Mouse (Mus musculus) leukemia stem cell, adult 10-12 weeks (primary cell): ENCODE data around the gene Ptk6. TPM values are rescaled to one million over a fixed set of nuclear protein-coding genes. Genes with fewer than 3 reads are reported as not detected.

Experiments
- polyA plus RNA-seq: library from polyadenylated mRNA; stranded (reverse); fragments of >175 nt; gene quantifications from 2 replicates; pipeline ENCODE4 v1.2.3, GENCODE M21; 2012; ENCODE audit warnings: low replicate concordance

Gene Ptk6
- not detected in 2 replicates for polyA plus RNA-seq

DNA sequence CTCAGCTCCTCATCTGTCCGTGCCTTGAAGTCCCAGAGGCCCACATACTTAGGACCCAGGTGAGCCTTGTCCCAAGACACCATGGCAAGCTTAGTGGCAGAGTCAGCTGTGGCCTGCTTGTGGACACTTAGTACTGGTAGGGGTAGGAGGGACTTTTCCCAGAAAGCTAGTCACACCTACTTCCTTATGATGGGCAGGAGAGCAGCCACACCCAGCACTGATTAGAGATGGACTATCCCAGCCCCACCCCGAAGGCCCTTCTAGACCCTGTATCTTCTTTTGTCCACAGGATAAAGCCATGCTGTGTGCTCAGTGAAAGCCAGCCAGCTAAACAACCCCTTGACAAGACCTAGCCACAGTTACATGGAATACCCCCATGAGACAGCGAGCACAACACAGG lies at the start of gene Ptk6:
Ptk6 (minus strand) TSS at position 368 of the 400 bp plus-strand sequence.

DNA sequence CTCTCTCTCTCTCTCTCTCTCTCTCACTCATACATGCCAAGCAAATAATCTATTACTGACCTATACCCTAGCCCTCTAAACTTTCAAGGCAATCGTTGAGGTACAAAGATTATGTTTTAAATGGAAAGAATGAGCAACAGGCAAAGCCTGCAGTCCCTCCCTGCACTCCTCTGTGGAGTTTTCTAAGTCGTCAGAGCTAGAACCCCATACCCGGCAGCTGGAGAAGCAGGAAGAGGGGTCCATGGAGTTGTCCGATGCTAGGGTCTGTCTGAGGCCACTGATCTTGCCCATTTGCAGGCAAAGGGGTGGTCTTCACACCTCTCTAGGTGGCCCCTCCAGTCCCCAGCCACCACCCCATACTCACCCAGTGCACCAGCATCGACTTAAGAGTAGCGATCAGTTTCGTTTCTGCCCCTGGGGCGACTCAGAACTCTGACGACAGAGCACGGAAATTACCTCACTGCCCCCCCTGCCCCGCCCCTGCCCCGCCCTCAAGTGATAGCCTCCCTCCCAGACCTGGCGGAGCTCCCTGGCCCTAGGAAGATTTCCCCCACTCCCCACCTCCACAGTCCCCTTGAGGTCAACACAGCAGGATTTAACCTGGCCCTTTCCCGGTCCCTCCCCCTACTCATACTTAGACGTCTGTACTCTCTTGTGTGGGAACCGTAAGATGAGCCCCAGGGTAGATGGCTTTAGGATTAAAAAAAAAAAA lies 39.2 kb upstream of the Ptk6 start, which contains the start of gene Helz2:
Helz2 (minus strand) TSS at position 426 of the 712 bp plus-strand sequence.

DNA sequence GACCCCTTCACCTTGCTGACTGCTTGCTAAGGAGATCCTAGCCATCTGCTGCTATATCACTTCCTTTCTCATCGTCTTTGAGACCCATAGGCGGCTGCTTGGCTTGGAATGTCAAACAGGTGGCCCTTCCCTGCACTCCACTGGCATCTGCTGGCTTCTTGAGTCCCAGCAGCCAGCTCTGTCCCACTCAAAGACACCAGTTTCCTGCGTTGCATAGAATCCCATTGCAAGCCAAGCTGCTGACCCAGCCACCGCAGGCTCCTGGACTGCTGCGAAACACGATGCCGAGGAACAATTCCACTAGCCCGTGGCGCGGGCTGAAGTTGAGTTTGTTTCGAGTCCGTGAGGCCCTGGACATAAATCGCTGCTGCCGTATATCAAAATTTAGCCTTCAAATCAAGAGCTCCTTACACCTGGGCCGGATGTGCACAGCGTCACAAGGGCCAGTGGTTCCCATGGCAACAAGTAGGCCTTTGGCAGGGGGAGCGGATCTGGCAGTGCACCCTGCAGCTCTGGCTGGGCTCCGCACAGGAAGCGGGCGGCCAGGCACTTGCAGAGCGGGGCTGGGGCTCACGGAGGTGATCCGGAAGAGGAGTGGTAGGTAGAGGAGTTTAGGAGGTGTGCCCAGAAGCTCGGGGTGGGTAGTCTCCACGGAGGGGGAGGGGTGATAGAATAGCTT lies 17.1 kb upstream of the Ptk6 start, which contains the start of gene Fndc11:
Fndc11 (plus strand) TSS at position 476 of the 679 bp plus-strand sequence.

DNA sequence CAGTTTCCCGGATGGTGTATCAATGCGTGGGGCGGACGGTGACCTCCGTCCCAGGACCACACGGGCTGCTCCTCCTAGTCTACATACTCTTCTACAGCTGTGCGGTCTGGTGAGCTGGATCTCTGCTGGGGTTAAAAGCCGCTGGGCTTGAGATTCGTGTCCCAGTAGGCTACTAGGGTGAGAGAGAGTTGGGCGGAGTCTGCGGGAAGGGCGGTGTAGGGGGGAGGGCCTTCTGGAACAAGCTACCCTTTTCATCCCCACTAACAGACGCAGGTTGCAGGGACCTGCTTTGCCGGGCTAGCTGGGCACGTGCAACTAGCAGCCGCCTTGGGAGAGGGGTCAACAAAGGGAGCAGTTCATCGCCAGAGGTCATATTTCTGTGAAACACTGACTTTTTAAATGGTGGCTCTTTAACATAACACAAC lies 10.4 kb upstream of the Ptk6 start, which contains the start of gene Srms:
Srms (minus strand) TSS at position 165 of the 425 bp plus-strand sequence.

DNA sequence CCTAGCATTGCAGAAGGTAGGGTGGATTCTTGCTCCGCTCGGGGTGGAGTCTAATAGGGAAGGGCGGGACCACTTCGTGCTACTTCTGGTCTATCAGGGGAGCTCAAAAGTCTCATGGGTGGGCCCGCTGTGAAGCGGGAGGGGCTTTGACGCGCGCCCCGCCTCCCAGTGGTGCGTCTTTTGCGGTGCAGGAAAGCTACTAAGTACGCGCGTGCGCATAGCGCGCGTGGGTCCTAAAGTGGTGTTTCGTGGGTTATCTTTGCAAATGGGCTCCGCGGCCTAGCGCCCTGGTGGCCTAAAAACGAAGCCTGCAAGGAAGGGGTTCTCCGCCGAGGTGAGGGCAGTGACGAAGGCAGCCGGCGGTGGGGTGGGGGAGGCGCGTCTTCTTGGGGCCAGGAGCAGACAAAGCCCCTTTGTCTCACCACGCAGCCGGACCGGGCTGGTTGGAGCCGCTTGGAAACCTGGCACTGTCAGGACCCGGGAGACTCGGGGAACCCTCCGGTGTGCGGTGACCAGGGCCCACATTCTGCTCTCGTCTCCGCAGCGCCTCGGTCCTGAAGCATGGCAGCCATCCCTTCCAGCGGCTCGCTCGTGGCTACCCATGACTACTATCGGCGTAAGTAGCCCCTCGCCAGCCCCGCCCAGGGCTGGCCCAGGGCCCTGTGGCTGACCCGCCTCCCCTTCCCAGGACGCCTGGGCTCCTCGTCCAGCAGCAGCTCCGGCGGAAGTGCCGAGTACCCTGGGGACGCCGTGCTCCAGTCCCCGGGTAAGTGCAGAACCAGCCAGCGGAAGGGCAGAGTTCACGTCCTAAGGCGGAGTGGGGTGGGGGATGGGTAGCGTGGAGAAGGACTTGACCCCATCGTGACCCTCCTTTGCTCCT lies 15.2 kb downstream of the Ptk6 start, which contains the start of gene Ppdpf:
Ppdpf (plus strand) TSS at position 127 of the 880 bp plus-strand sequence.

DNA sequence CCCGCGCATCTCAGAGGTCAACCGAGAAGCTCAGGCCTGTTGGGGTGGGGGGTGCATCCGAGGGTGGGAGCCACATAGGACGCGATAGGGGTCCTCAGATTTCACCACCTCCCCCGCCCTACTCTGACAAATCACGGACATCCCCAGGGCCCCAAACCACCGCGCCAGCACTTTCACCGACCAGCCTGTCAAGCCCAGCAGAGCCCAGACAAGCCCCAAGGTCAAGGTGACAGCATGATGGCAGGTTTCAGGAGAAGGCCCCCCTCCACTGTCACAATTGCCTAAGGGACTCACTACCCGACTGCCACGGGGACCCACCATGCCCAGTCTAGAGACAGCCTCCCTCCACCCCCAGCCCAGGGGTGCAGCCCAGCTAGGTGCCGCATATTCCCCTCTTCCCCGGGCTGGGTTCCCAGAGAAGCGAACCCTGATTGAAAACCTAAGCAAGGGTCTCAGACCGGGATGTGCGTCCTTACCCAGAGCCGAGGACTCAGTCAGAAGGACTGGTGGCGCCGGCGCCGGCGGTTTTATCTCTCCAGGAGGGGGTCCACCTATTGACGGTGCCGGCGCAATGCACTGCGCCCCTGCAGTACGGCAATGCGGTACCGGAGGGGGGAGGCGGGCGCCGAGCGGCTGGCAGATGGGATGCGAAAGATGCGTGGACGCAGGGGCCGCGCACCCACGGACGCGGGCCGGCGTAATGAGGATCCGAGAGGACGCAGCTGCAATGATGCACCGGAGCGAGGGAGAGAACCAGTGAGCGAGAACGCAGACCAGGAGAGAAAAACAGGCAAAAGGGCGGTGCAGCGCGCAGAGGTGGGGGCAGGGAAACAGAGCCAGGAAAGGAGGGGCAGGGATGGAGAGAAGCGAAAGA lies 46.1 kb downstream of the Ptk6 start, which contains the start of gene Eef1a2:
Eef1a2 (minus strand) TSS at position 767 of the 874 bp plus-strand sequence.

Other genes with a start within 250 kb of the Ptk6 start
- gene Nkain4, start 248.1 kb downstream of the Ptk6 start, polyA plus RNA-seq: not detected in 2 replicates
- 33.6 and 37.3 TPM in 2 replicates for gene Arfgap1, start 235.6 kb downstream of the Ptk6 start, polyA plus RNA-seq
- gene Col20a1, start 216.3 kb downstream of the Ptk6 start, polyA plus RNA-seq: 3.0 and 7.1 TPM in 2 replicates
- gene Chrna4, start 159.2 kb downstream of the Ptk6 start, polyA plus RNA-seq: not detected in 2 replicates
- not detected in 2 replicates for gene Kcnq2, start 67.5 kb downstream of the Ptk6 start, polyA plus RNA-seq
- not detected in 2 replicates for gene Eef1a2, start 45.8 kb downstream of the Ptk6 start, polyA plus RNA-seq
- 250 and 398 TPM in 2 replicates for gene Ppdpf, start 15.5 kb downstream of the Ptk6 start, polyA plus RNA-seq
- 0.22 TPM in 1 of 2 replicates, not detected in the other for gene Srms, start 10.4 kb upstream of the Ptk6 start, polyA plus RNA-seq
- not detected in 2 replicates for gene Fndc11, start 17.2 kb upstream of the Ptk6 start, polyA plus RNA-seq
- 22.3 and 46.5 TPM in 2 replicates for gene Helz2, start 39.2 kb upstream of the Ptk6 start, polyA plus RNA-seq
- gene Gmeb2, start 85.2 kb upstream of the Ptk6 start, polyA plus RNA-seq: 13.5 and 32.3 TPM in 2 replicates
- gene Stmn3, start 111.7 kb upstream of the Ptk6 start, polyA plus RNA-seq: not detected in 2 replicates
- 9.3 and 28.8 TPM in 2 replicates for gene Rtel1, start 117.0 kb upstream of the Ptk6 start, polyA plus RNA-seq
- 21.1 and 22.1 TPM in 2 replicates for gene Zgpat, start 162.1 kb upstream of the Ptk6 start, polyA plus RNA-seq
- 9.7 and 13.9 TPM in 2 replicates for gene Arfrp1, start 162.6 kb upstream of the Ptk6 start, polyA plus RNA-seq
- 46.2 and 128 TPM in 2 replicates for gene Lime1, start 177.3 kb upstream of the Ptk6 start, polyA plus RNA-seq